24 mouse cellular contexts compared by ENCODE assay signal in genomic region chr14:64517584-64518195, GRCm38 (mm10).
A peak's percentile ranks its signal among the peaks of the same experiment; 100 is the strongest.
DNase-seq lines count a peak whose midpoint lies in the region; ATAC-seq and TF ChIP-seq lines count a peak whose summit lies in the region.
"Had no signal": no experiment of that assay in that cellular context is flagged by ENCODE, and none has a peak within 500 bp of the region (broad histone marks: within the 10 kb centered on the region; RNA-seq: fewer than 3 reads in every experiment).

No protein-coding gene starts in this region.

- no peak for DNase-seq in frontal cortex, postnatal 36 days (ENCODE audit: low spot score in 2 of 2)
- DNase-seq in left cerebral cortex, adult 2 months (ENCODE audit: extremely low spot score in 1 of 2, low spot score in 2 of 2), result no peak
- no peak for DNase-seq in left cerebral cortex, postnatal 14 days (ENCODE audit: low spot score in 2 of 2)
- DNase-seq in CH12.LX (ENCODE audit: extremely low read depth), result peak; percentile 40
- DNase-seq in ovary, postnatal 10 days (ENCODE audit: low spot score), result no peak
- DNase-seq in hindbrain, embryonic 11.5 days (ENCODE audit: low spot score), result no peak
- DNase-seq: adrenal gland, postnatal 14 days; cerebellum, adult 11-12 months; cerebellum, adult 8-10 months; cerebellum, postnatal 10 days; cerebellum, postnatal 36 days; gastrocnemius, postnatal 25 days had no signal

- ATAC-seq in frontal cortex, adult (ENCODE audit: low TSS enrichment), result peak; percentile 38; the same call in 1 of the 2 replicates
- ATAC-seq in hindbrain, embryonic 11.5 days (ENCODE audit: low FRiP score), result no peak
- ATAC-seq: activated CD4-positive, CD25-positive, alpha-beta regulatory T cell, adult 4 months; CD4-positive, CD25-positive, alpha-beta regulatory T cell, adult 4 months; forebrain, embryonic 13.5 days; forebrain, embryonic 16.5 days; hindbrain, postnatal 0 days; inflammation-experienced regulatory T-cells, adult 6 months; intestine, embryonic 16.5 days had no signal

- peak; percentile 31; the same call in 1 of the 2 replicates for TF ChIP-seq EP300 in CH12.LX (IDR thresholded peaks at IDR 0.05; ENCODE audit: low read length)

- in situ Hi-C loops in CH12.LX (cut with MboI; ENCODE audit: low pct_ligation_motif_present, low pct_unique_long_range_greater_than_20kb, low sequenced_read_pairs), result no loop called here

- H3K9me3 ChIP-seq in CH12.LX (replicated peaks; ENCODE audit: low read length), result peaks cover 4% of the 10 kb centered on the region
- no peaks in the 10 kb centered on the region for H3K9me3 ChIP-seq in hindbrain, embryonic 11.5 days (ENCODE audit: control insufficient read depth, low read length)
- H3K9me3 ChIP-seq: forebrain, embryonic 10.5 days; forebrain, embryonic 13.5 days had no signal

- intact Hi-C loops in left cerebral cortex, adult 2 months (cut with DNase I), result no loop called here
- intact Hi-C loops in left cerebral cortex, postnatal 14 days (cut with DNase I), result no loop called here

- H3K4me1 ChIP-seq in CH12.LX (ENCODE audit: control insufficient read depth in 1 of 2, insufficient read depth in 2 of 2), result peaks cover 7 to 30% of the 10 kb centered on the region in 2 experiments
- no peaks in the 10 kb centered on the region for H3K4me1 ChIP-seq in hindbrain, embryonic 11.5 days (replicated peaks; ENCODE audit: control insufficient read depth, insufficient read depth, low read length)
- H3K4me1 ChIP-seq: hindbrain, embryonic 10.5 days had no signal

- no peak overlapping the region for H3K9ac ChIP-seq in CH12.LX (ENCODE audit: insufficient read depth, low read depth)
- no peak overlapping the region for H3K9ac ChIP-seq in hindbrain, embryonic 11.5 days (ENCODE audit: low read depth, low read length)
- H3K9ac ChIP-seq: forebrain, embryonic 13.5 days; hindbrain, embryonic 14.5 days had no signal

- WGBS in hindbrain, embryonic 11.5 days, result 67% methylated on average over 7 of the region's 7 CpGs

- TF ChIP-seq POLR2A in CH12.LX (IDR thresholded peaks at IDR 0.05; ENCODE audit: low read depth, low read length), result no peak

- H3K36me3 ChIP-seq in CH12.LX (replicated peaks in 1 of 2; ENCODE audit: control insufficient read depth in 1 of 2, insufficient read depth in 1 of 2, low read length in 1 of 2), result no peaks in the 10 kb centered on the region
- H3K36me3 ChIP-seq in hindbrain, embryonic 11.5 days (ENCODE audit: control insufficient read depth, insufficient read depth, low read length), result no peaks in the 10 kb centered on the region
- H3K36me3 ChIP-seq: forebrain, embryonic 10.5 days; hindbrain, embryonic 10.5 days had no signal

- H3K4me2 ChIP-seq in CH12.LX (ENCODE audit: insufficient read depth, low read depth, poor library complexity, severe bottlenecking), result peak overlapping the region; percentile 17; the same call in 1 of the 2 replicates
- H3K4me2 ChIP-seq in hindbrain, embryonic 11.5 days (replicated peaks; ENCODE audit: low read depth, low read length), result no peak overlapping the region
- H3K4me2 ChIP-seq: forebrain, embryonic 13.5 days; heart, embryonic 11.5 days; hindbrain, embryonic 14.5 days had no signal

- no peaks in the 10 kb centered on the region for H3K79me2 ChIP-seq in CH12.LX (replicated peaks; ENCODE audit: control insufficient read depth, extremely low read depth, insufficient read depth, poor library complexity, severe bottlenecking)

- no peak overlapping the region for H3K4me3 ChIP-seq in left cerebral cortex, adult 2 months
- no peak overlapping the region for H3K4me3 ChIP-seq in CH12.LX (replicated peaks in 1 of 3; ENCODE audit: low read depth in 2 of 3, low read length in 2 of 3, poor library complexity in 1 of 3)
- H3K4me3 ChIP-seq in hindbrain, embryonic 11.5 days (ENCODE audit: low read depth, low read length), result no peak overlapping the region
- H3K4me3 ChIP-seq: forebrain, embryonic 10.5 days; forebrain, embryonic 13.5 days; hindbrain, embryonic 10.5 days had no signal

- TF ChIP-seq RAD21 in CH12.LX (IDR thresholded peaks at IDR 0.05; ENCODE audit: low read depth, low read length), result no peak

- no peaks in the 10 kb centered on the region for H3K27me3 ChIP-seq in CH12.LX (replicated peaks)
- H3K27me3 ChIP-seq in hindbrain, embryonic 11.5 days (ENCODE audit: control insufficient read depth, insufficient read depth, low read length), result no peaks in the 10 kb centered on the region
- H3K27me3 ChIP-seq: forebrain, embryonic 13.5 days had no signal

- H3K27ac ChIP-seq in left cerebral cortex, adult 2 months, result peak overlapping the region; percentile 56
- H3K27ac ChIP-seq in CH12.LX (ENCODE audit: insufficient read depth, low read depth), result no peak overlapping the region
- no peak overlapping the region for H3K27ac ChIP-seq in hindbrain, embryonic 11.5 days (ENCODE audit: low read depth, low read length)
- H3K27ac ChIP-seq: forebrain, embryonic 10.5 days; forebrain, embryonic 13.5 days; hindbrain, embryonic 10.5 days; hindbrain, embryonic 14.5 days; hindbrain, postnatal 0 days had no signal

- TF ChIP-seq CTCF in left cerebral cortex, adult 2 months (IDR thresholded peaks at IDR 0.05), result no peak
- no peak for TF ChIP-seq CTCF in CH12.LX (conservative IDR thresholded peaks at IDR 0.05 in 1 of 2, IDR thresholded peaks at IDR 0.05 in 1 of 2; ENCODE audit: low read depth in 2 of 2, low read length in 2 of 2)

- dilution Hi-C loops in CH12.LX (cut with MboI; ENCODE audit: extremely low pct_ligation_motif_present, extremely low pct_unique_long_range_greater_than_20kb, low sequenced_read_pairs), result no loop called here

TF ChIP-seq in CH12.LX, 34 proteins besides CTCF, POLR2A, EP300 and RAD21:
- TF ChIP-seq MEF2A (IDR thresholded peaks at IDR 0.05; ENCODE audit: borderline replicate concordance, low read depth, low read length) (peak; percentile 82; the same call in 1 of the 2 replicates), MXI1 (IDR thresholded peaks at IDR 0.05; ENCODE audit: low read depth, low read length) (no peak), ZC3H11A (IDR thresholded peaks at IDR 0.05; ENCODE audit: low read depth, low read length) (no peak), PAX5 (IDR thresholded peaks at IDR 0.05; ENCODE audit: low read length) (no peak), SIN3A (IDR thresholded peaks at IDR 0.05; ENCODE audit: low read length) (no peak), JUN (IDR thresholded peaks at IDR 0.05; ENCODE audit: insufficient read depth, low read depth, low read length) (no peak), CHD2 (IDR thresholded peaks at IDR 0.05; ENCODE audit: low read length) (no peak), IRF4 (IDR thresholded peaks at IDR 0.05; ENCODE audit: low read depth, low read length) (0 out of 2 replicates have a peak, but pooled peaks have one; percentile 21)
